Mouse (Mus musculus): ENCODE measurements around the gene Trim6. TPM values are rescaled to one million over a fixed set of nuclear protein-coding genes. Genes with fewer than 3 reads are reported as not detected.

The Trim6 gene
- total RNA-seq, 2 experiments from 2014 or later: 0.31 to 0.70 TPM

Other genes with a start within 250 kb of the Trim6 start
- not detected in 2 replicates for gene Olfr635, start 247.6 kb upstream of the Trim6 start, total RNA-seq (2015)
- gene Olfr635, start 247.6 kb upstream of the Trim6 start, total RNA-seq (2017): not detected in 2 replicates
- not detected in 2 replicates for gene Olfr638, start 220.0 kb upstream of the Trim6 start, total RNA-seq (2015)
- gene Olfr638, start 220.0 kb upstream of the Trim6 start, total RNA-seq (2017): not detected in 2 replicates
- gene Olfr639, start 201.5 kb upstream of the Trim6 start, total RNA-seq (2015): not detected in 2 replicates
- not detected in 2 replicates for gene Olfr639, start 201.5 kb upstream of the Trim6 start, total RNA-seq (2017)
- gene Olfr640, start 193.2 kb upstream of the Trim6 start, total RNA-seq (2015): not detected in 2 replicates
- gene Olfr640, start 193.2 kb upstream of the Trim6 start, total RNA-seq (2017): not detected in 2 replicates
- gene Olfr641, start 183.3 kb upstream of the Trim6 start, total RNA-seq (2015): not detected in 2 replicates
- gene Olfr641, start 183.3 kb upstream of the Trim6 start, total RNA-seq (2017): not detected in 2 replicates
- gene Olfr642, start 166.1 kb upstream of the Trim6 start, total RNA-seq (2015): not detected in 2 replicates
- not detected in 2 replicates for gene Olfr642, start 166.1 kb upstream of the Trim6 start, total RNA-seq (2017)
- gene 4930516K23Rik, start 157.3 kb upstream of the Trim6 start, total RNA-seq (2015): not detected in 2 replicates
- gene 4930516K23Rik, start 157.3 kb upstream of the Trim6 start, total RNA-seq (2017): 0.55 TPM in 1 of 2 replicates, not detected in the other
- not detected in 2 replicates for gene Olfr644, start 146.9 kb upstream of the Trim6 start, total RNA-seq (2015)
- not detected in 2 replicates for gene Olfr644, start 146.9 kb upstream of the Trim6 start, total RNA-seq (2017)
- not detected in 2 replicates for gene Olfr645, start 133.3 kb upstream of the Trim6 start, total RNA-seq (2015)
- not detected in 2 replicates for gene Olfr645, start 133.3 kb upstream of the Trim6 start, total RNA-seq (2017)
- gene Olfr646, start 113.9 kb upstream of the Trim6 start, total RNA-seq (2015): not detected in 2 replicates
- not detected in 2 replicates for gene Olfr646, start 113.9 kb upstream of the Trim6 start, total RNA-seq (2017)
- not detected in 2 replicates for gene Ubqln5, start 89.0 kb upstream of the Trim6 start, total RNA-seq (2015)
- gene Ubqln5, start 89.0 kb upstream of the Trim6 start, total RNA-seq (2017): not detected in 2 replicates
- not detected in 2 replicates for gene Olfr643, start 81.4 kb upstream of the Trim6 start, total RNA-seq (2015)
- gene Olfr643, start 81.4 kb upstream of the Trim6 start, total RNA-seq (2017): not detected in 2 replicates
- not detected in 2 replicates for gene Ubqln3, start 75.5 kb upstream of the Trim6 start, total RNA-seq (2015)
- gene Ubqln3, start 75.5 kb upstream of the Trim6 start, total RNA-seq (2017): not detected in 2 replicates
- gene Ubqlnl, start 68.2 kb upstream of the Trim6 start, total RNA-seq (2015): not detected in 2 replicates
- not detected in 2 replicates for gene Ubqlnl, start 68.2 kb upstream of the Trim6 start, total RNA-seq (2017)
- gene Olfm5, start 54.0 kb upstream of the Trim6 start, total RNA-seq (2015): not detected in 2 replicates
- not detected in 2 replicates for gene Olfm5, start 54.0 kb upstream of the Trim6 start, total RNA-seq (2017)
- 0.16 and 0.38 TPM in 2 replicates for gene Olfr648, start 35.4 kb upstream of the Trim6 start, total RNA-seq (2015)
- 0.04 TPM in 1 of 2 replicates, not detected in the other for gene Olfr648, start 35.4 kb upstream of the Trim6 start, total RNA-seq (2017)
- gene Olfr649, start 22.8 kb upstream of the Trim6 start, total RNA-seq (2015): not detected in 2 replicates
- not detected in 2 replicates for gene Olfr649, start 22.8 kb upstream of the Trim6 start, total RNA-seq (2017)
- 21.2 and 22.8 TPM in 2 replicates for gene Trim34a, start 25.7 kb downstream of the Trim6 start, total RNA-seq (2015)
- gene Trim34a, start 25.7 kb downstream of the Trim6 start, total RNA-seq (2017): 26.9 and 31.2 TPM in 2 replicates
- gene Trim5, start 69.3 kb downstream of the Trim6 start, total RNA-seq (2015): 12.2 and 13.9 TPM in 2 replicates
- 12.9 and 13.9 TPM in 2 replicates for gene Trim5, start 69.3 kb downstream of the Trim6 start, total RNA-seq (2017)
- gene Trim12a, start 96.7 kb downstream of the Trim6 start, total RNA-seq (2015): 130 and 137 TPM in 2 replicates
- 147 and 166 TPM in 2 replicates for gene Trim12a, start 96.7 kb downstream of the Trim6 start, total RNA-seq (2017)
- not detected in 2 replicates for gene Trim34b, start 110.7 kb downstream of the Trim6 start, total RNA-seq (2015)
- 0.98 TPM in 1 of 2 replicates, not detected in the other for gene Trim34b, start 110.7 kb downstream of the Trim6 start, total RNA-seq (2017)
- 32.5 and 36.4 TPM in 2 replicates for gene Trim12c, start 134.6 kb downstream of the Trim6 start, total RNA-seq (2015)
- 51.5 and 51.8 TPM in 2 replicates for gene Trim12c, start 134.6 kb downstream of the Trim6 start, total RNA-seq (2017)
- 20.5 and 28.5 TPM in 2 replicates for gene Trim30b, start 151.1 kb downstream of the Trim6 start, total RNA-seq (2015)
- gene Trim30b, start 151.1 kb downstream of the Trim6 start, total RNA-seq (2017): 18.2 and 23.0 TPM in 2 replicates
- 2.0 and 2.8 TPM in 2 replicates for gene Trim30c, start 182.0 kb downstream of the Trim6 start, total RNA-seq (2015)
- 3.9 and 5.7 TPM in 2 replicates for gene Trim30c, start 182.0 kb downstream of the Trim6 start, total RNA-seq (2017)
- gene Trim30a, start 246.4 kb downstream of the Trim6 start, total RNA-seq (2015): 113 and 121 TPM in 2 replicates
- gene Trim30a, start 246.4 kb downstream of the Trim6 start, total RNA-seq (2017): 82.3 and 86.1 TPM in 2 replicates